Comparison of ENCODE assay signal across 14 mouse cellular contexts in the genomic region with DNA sequence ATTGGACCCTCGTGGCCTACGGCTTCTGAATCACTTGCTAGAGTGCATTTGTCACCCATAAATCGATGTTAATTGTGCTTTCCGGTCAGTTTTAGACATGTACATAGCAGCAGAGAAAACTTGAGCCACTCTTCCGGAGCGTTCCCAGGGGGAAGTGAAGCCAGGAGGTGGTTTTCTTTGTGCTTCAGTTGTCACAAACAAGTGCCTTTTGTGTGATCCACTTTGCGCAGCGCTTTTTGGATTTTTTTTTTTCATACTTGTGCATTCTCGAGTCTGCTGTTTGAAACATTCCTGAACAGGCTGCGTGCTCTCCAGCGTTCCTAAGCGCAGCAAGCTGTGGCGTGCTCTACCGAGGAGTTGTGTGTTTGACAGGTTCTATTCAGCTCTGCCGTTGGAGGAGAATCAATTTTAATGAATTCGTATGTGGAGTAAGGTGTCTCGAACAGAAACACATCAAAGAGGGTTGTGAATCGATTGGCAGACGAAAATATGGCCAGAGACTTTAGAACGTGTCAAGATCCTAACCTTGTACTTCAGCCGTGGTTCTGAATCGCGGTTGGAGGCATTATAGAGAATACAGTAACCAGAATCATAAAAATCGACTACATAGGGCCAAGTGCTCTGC. TPM values are rescaled to one million over a fixed set of nuclear protein-coding genes. Genes with fewer than 3 reads are reported as not detected.
A peak's percentile ranks its signal among the peaks of the same experiment; 100 is the strongest.
DNase-seq lines count a peak whose midpoint lies in the region; ATAC-seq and TF ChIP-seq lines count a peak whose summit lies in the region.
"Had no signal": no experiment of that assay in that cellular context is flagged by ENCODE, and none has a peak within 500 bp of the region (broad histone marks: within the 10 kb centered on the region; RNA-seq: fewer than 3 reads in every experiment).

No protein-coding gene starts in this region.

- ATAC-seq in heart, embryonic 12.5 days (ENCODE audit: insufficient number of reproducible peaks, low FRiP score), result no peak
- no peak for ATAC-seq in forebrain, embryonic 13.5 days
- no peak for ATAC-seq in limb, embryonic 11.5 days (ENCODE audit: insufficient number of reproducible peaks, low FRiP score, low TSS enrichment, low read depth)

- H3K27ac ChIP-seq in heart, embryonic 12.5 days (ENCODE audit: poor library complexity, severe bottlenecking), result 0 out of 2 replicates have a peak overlapping the region, but pooled peaks have one; percentile 23
- peak overlapping the region; percentile 28; the same call in 1 of the 2 replicates for H3K27ac ChIP-seq in forebrain, embryonic 13.5 days
- no peak overlapping the region for H3K27ac ChIP-seq in limb, embryonic 11.5 days (replicated peaks; ENCODE audit: low read depth, low read length)
- H3K27ac ChIP-seq: embryonic facial prominence, embryonic 15.5 days had no signal

- no peak overlapping the region for H3K9ac ChIP-seq in heart, embryonic 12.5 days
- no peak overlapping the region for H3K9ac ChIP-seq in forebrain, embryonic 13.5 days
- no peak overlapping the region for H3K9ac ChIP-seq in limb, embryonic 11.5 days (ENCODE audit: low read length)
- H3K9ac ChIP-seq: embryonic facial prominence, embryonic 15.5 days had no signal

- 72% methylated on average over 24 of the region's 24 CpGs for WGBS in heart, embryonic 12.5 days
- WGBS in forebrain, embryonic 13.5 days, result 15% methylated on average over 24 of the region's 24 CpGs
- 72% methylated on average over 24 of the region's 24 CpGs for WGBS in limb, embryonic 11.5 days

- no peak for DNase-seq in heart, adult 11 months
- peak; percentile 29 for DNase-seq in limb, embryonic 11.5 days (ENCODE audit: low spot score)
- DNase-seq in right cerebral cortex, postnatal 4 days, result no peak
- DNase-seq in frontal cortex, adult 2 months (ENCODE audit: extremely low spot score in 1 of 2, low spot score in 1 of 2), result no peak
- no peak for DNase-seq in cerebellum, postnatal 14 days
- DNase-seq: heart, adult 18-20 months; liver; right cerebral cortex, adult 18-20 months had no signal

- H3K9me3 ChIP-seq in heart, embryonic 12.5 days (replicated peaks), result no peaks in the 10 kb centered on the region
- no peaks in the 10 kb centered on the region for H3K9me3 ChIP-seq in E14TG2a.4 (ENCODE audit: low read length)
- H3K9me3 ChIP-seq in forebrain, embryonic 13.5 days (replicated peaks), result no peaks in the 10 kb centered on the region
- no peaks in the 10 kb centered on the region for H3K9me3 ChIP-seq in limb, embryonic 11.5 days (ENCODE audit: control insufficient read depth, low read length)
- H3K9me3 ChIP-seq: embryonic facial prominence, embryonic 15.5 days had no signal

- no peak overlapping the region for H3K4me2 ChIP-seq in heart, embryonic 12.5 days
- peak overlapping the region; percentile 38 for H3K4me2 ChIP-seq in forebrain, embryonic 13.5 days
- H3K4me2 ChIP-seq in limb, embryonic 11.5 days (ENCODE audit: low read depth, severe bottlenecking), result no peak overlapping the region
- H3K4me2 ChIP-seq: embryonic facial prominence, embryonic 15.5 days had no signal

- H3K4me3 ChIP-seq in heart, embryonic 12.5 days, result no peak overlapping the region
- peak overlapping the region; percentile 26; the same call in 1 of the 2 replicates for H3K4me3 ChIP-seq in E14TG2a.4 (replicated peaks; ENCODE audit: low read length)
- H3K4me3 ChIP-seq in forebrain, embryonic 13.5 days, result no peak overlapping the region
- H3K4me3 ChIP-seq in limb, embryonic 11.5 days (ENCODE audit: low read depth, low read length), result no peak overlapping the region
- H3K4me3 ChIP-seq: embryonic facial prominence, embryonic 15.5 days had no signal

- H3K4me1 ChIP-seq in heart, embryonic 12.5 days (replicated peaks), result peaks cover 71% of the 10 kb centered on the region
- H3K4me1 ChIP-seq in E14TG2a.4 (replicated peaks; ENCODE audit: low read depth, low read length), result peaks cover 52% of the 10 kb centered on the region
- H3K4me1 ChIP-seq in forebrain, embryonic 13.5 days, result peaks cover 31% of the 10 kb centered on the region
- H3K4me1 ChIP-seq in limb, embryonic 11.5 days (ENCODE audit: control insufficient read depth, insufficient read depth, low read length), result no peaks in the 10 kb centered on the region

- H3K27me3 ChIP-seq in heart, embryonic 12.5 days (replicated peaks), result no peaks in the 10 kb centered on the region
- peaks cover 37% of the 10 kb centered on the region for H3K27me3 ChIP-seq in E14TG2a.4 (ENCODE audit: insufficient read depth, low read length)
- peaks cover 70% of the 10 kb centered on the region for H3K27me3 ChIP-seq in forebrain, embryonic 13.5 days
- H3K27me3 ChIP-seq in limb, embryonic 11.5 days (ENCODE audit: control insufficient read depth, insufficient read depth, low read length), result no peaks in the 10 kb centered on the region

- TF ChIP-seq CTCF in E14TG2a.4 (conservative IDR thresholded peaks at IDR 0.05; ENCODE audit: low read length), result no peak

- no peaks in the 10 kb centered on the region for H3K36me3 ChIP-seq in heart, embryonic 12.5 days
- H3K36me3 ChIP-seq in E14TG2a.4 (ENCODE audit: insufficient read depth, low read length), result no peaks in the 10 kb centered on the region
- H3K36me3 ChIP-seq in forebrain, embryonic 13.5 days (ENCODE audit: poor library complexity, severe bottlenecking), result no peaks in the 10 kb centered on the region
- H3K36me3 ChIP-seq in limb, embryonic 11.5 days (ENCODE audit: control insufficient read depth, insufficient read depth, low read length), result no peaks in the 10 kb centered on the region
- H3K36me3 ChIP-seq: embryonic facial prominence, embryonic 15.5 days had no signal

RNA-seq across cellular contexts. Expression of gene Nav2, which starts 10.9 kb away (rescaled TPM):
- 28.1 and 34.6 TPM in 2 replicates for polyA plus RNA-seq in heart, embryonic 12.5 days (2016; fragmentation: Nextera tagmentation; extraction: Ambion mirVana)
- polyA plus RNA-seq in forebrain, embryonic 13.5 days (2015; fragmentation: Nextera tagmentation; extraction: Ambion mirVana), result 11.2 and 11.4 TPM in 2 replicates
- 7.5 and 8.9 TPM in 2 replicates for polyA plus RNA-seq in limb, embryonic 11.5 days (2014; fragmentation: Nextera tagmentation; extraction: Ambion mirVana)
- polyA plus RNA-seq in frontal cortex, adult 2 months (2012; rRNA removed), result 48.9 and 49.2 TPM in 2 replicates

RNA-seq across cellular contexts. Expression of gene E2f8, which starts 16.3 kb away (rescaled TPM):
- polyA plus RNA-seq in heart, embryonic 12.5 days (2016; fragmentation: Nextera tagmentation; extraction: Ambion mirVana), result 23.0 and 24.3 TPM in 2 replicates
- polyA plus RNA-seq in forebrain, embryonic 13.5 days (2015; fragmentation: Nextera tagmentation; extraction: Ambion mirVana), result 12.6 TPM in 2 replicates
- polyA plus RNA-seq in limb, embryonic 11.5 days (2014; fragmentation: Nextera tagmentation; extraction: Ambion mirVana), result 14.6 and 16.5 TPM in 2 replicates
- polyA plus RNA-seq in frontal cortex, adult 2 months (2012; rRNA removed), result 0.52 and 0.71 TPM in 2 replicates

RNA-seq across cellular contexts. Expression of gene Csrp3, which starts 49.8 kb away (rescaled TPM):
- polyA plus RNA-seq in heart, embryonic 12.5 days (2016; fragmentation: Nextera tagmentation; extraction: Ambion mirVana), result 1,088 and 1,135 TPM in 2 replicates
- 0.77 TPM in 1 of 2 replicates, not detected in the other for polyA plus RNA-seq in forebrain, embryonic 13.5 days (2015; fragmentation: Nextera tagmentation; extraction: Ambion mirVana)
- polyA plus RNA-seq in limb, embryonic 11.5 days (2014; fragmentation: Nextera tagmentation; extraction: Ambion mirVana), result 1.1 and 1.4 TPM in 2 replicates
- polyA plus RNA-seq in frontal cortex, adult 2 months (2012; rRNA removed), result 0.17 TPM in 1 of 2 replicates, not detected in the other
- polyA plus RNA-seq: large intestine, adult 2 months; testis, adult 2 months had no signal

Comparison
In these comparisons a context has a peak if more than half of its experiments do, and no peak if none do; other contexts are left out.
1. RNA of gene Csrp3, which starts 49.8 kb away (polyA plus RNA-seq): 1,088 to 1,135 TPM in heart, embryonic 12.5 days; 1.1 to 1.4 TPM in limb, embryonic 11.5 days, 0.17 TPM in frontal cortex, adult 2 months and 0.77 TPM in forebrain, embryonic 13.5 days; every median in the first group is over 100 times any median in the second.